In the genomic region with DNA sequence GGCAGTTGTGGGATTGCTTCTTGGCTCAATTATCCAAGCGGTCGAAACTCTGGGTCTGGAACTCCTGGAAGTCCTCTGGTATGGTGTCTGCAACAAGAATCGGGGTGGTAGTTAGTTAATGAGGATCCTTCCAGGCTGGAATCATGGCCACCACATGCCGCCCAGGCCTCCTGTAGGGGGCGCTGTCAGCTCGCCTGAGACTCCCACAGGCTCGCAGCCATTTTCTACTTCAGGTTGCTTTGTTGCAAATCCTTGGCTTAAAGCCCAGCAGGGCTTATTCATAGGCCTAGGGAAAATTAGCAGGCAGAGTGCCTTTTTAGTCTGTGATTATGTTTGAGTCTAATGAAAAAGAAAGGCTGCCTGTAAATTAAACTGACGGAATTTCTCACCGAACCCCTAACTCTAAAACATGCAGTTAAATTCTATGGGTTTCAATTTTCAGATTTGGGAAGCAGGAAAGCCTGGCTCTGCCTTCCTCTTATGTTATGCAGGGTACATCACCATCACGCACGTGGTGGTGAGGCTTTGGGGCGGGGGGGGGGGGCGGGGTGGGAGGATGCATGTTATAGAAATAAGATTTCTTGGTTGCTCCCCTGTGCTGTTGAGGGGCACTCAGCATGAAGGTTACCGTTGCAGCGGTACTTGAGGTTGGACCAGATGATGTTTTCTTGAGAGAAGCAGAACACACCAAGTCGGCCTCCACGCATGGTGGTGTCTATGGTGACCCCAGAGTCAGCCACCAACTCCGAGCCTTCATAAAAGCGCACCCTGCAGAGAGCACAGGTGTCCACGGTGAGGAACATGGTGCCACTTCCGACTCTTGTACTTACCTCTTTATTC, we compare ENCODE assay signal across 8 mouse cellular contexts. TPM values are rescaled to one million over a fixed set of nuclear protein-coding genes. Genes with fewer than 3 reads are reported as not detected.
DNase-seq lines count a peak whose midpoint lies in the region; ATAC-seq and TF ChIP-seq lines count a peak whose summit lies in the region.

No protein-coding gene starts in this region.

- TF ChIP-seq POLR2A in cortical plate, adult 2 months (IDR thresholded peaks at IDR 0.05; ENCODE audit: extremely low read depth, insufficient read depth, low read length) = no peak

- WGBS in kidney, embryonic 14.5 days = 68% methylated on average over 21 of the region's 21 CpGs
- WGBS in intestine, embryonic 15.5 days = 66% methylated on average over 21 of the region's 21 CpGs
- 55% methylated on average over 21 of the region's 21 CpGs for WGBS in midbrain, embryonic 13.5 days

- intact Hi-C loops in left cerebral cortex, postnatal 25 days (cut with DNase I) = loop anchor here (2.0 to 10.0 kb wide), 9 partner anchors 93 to 967 kb away; a partner anchor contains a TSS

- ATAC-seq in kidney, embryonic 14.5 days (ENCODE audit: low FRiP score, low TSS enrichment) = no peak
- ATAC-seq in intestine, embryonic 15.5 days = peak; percentile 78
- peak; percentile 79 for ATAC-seq in midbrain, embryonic 13.5 days

- H3K4me3 ChIP-seq in kidney, embryonic 14.5 days (ENCODE audit: low read length) = no peak overlapping the region
- H3K4me3 ChIP-seq in cortical plate, adult 2 months (ENCODE audit: insufficient read depth, low read length) = no peak overlapping the region
- H3K4me3 ChIP-seq in intestine, embryonic 15.5 days (replicated peaks) = no peak overlapping the region
- H3K4me3 ChIP-seq in midbrain, embryonic 13.5 days (replicated peaks) = no peak overlapping the region

- H3K4me2 ChIP-seq in kidney, embryonic 14.5 days (replicated peaks; ENCODE audit: low read depth, low read length) = no peak overlapping the region
- H3K4me2 ChIP-seq in intestine, embryonic 15.5 days (replicated peaks) = no peak overlapping the region
- H3K4me2 ChIP-seq in midbrain, embryonic 13.5 days (replicated peaks) = no peak overlapping the region

- TF ChIP-seq CTCF in cortical plate, adult 2 months (IDR thresholded peaks at IDR 0.05; ENCODE audit: extremely low read depth, insufficient read depth, low read length) = peak; percentile 87

- H3K27ac ChIP-seq in kidney, embryonic 14.5 days (ENCODE audit: low read depth, low read length) = no peak overlapping the region
- no peak overlapping the region for H3K27ac ChIP-seq in cortical plate, adult 2 months (ENCODE audit: insufficient read depth, low read length)
- no peak overlapping the region for H3K27ac ChIP-seq in intestine, embryonic 15.5 days
- peak overlapping the region; percentile 25; the same call in 1 of the 2 replicates for H3K27ac ChIP-seq in midbrain, embryonic 13.5 days

- H3K4me1 ChIP-seq in kidney, embryonic 14.5 days (ENCODE audit: control insufficient read depth, insufficient read depth, low read length) = no peaks in the 10 kb centered on the region
- H3K4me1 ChIP-seq in cortical plate, adult 2 months (ENCODE audit: control insufficient read depth, insufficient read depth, low read length) = peaks cover 2% of the 10 kb centered on the region; the same call in 1 of the 2 replicates
- no peaks in the 10 kb centered on the region for H3K4me1 ChIP-seq in intestine, embryonic 15.5 days (replicated peaks)
- no peaks in the 10 kb centered on the region for H3K4me1 ChIP-seq in midbrain, embryonic 13.5 days (replicated peaks)

- DNase-seq in kidney, adult 11 months = peak; percentile 50
- DNase-seq in gastrocnemius, postnatal 10 days = peak; percentile 92
- DNase-seq in left cerebral cortex, postnatal 25 days (ENCODE audit: low spot score in 2 of 2) = peak; percentile 94 to 98
- peak; percentile 51 for DNase-seq in splenic B cell, adult 2 months (ENCODE audit: low read depth, low spot score)

- no peaks in the 10 kb centered on the region for H3K9me3 ChIP-seq in kidney, embryonic 14.5 days (ENCODE audit: control insufficient read depth, low read length)
- no peaks in the 10 kb centered on the region for H3K9me3 ChIP-seq in intestine, embryonic 15.5 days
- H3K9me3 ChIP-seq in midbrain, embryonic 13.5 days = no peaks in the 10 kb centered on the region

- H3K27me3 ChIP-seq in kidney, embryonic 14.5 days (ENCODE audit: control insufficient read depth, insufficient read depth, low read length) = no peaks in the 10 kb centered on the region
- H3K27me3 ChIP-seq in intestine, embryonic 15.5 days (replicated peaks) = no peaks in the 10 kb centered on the region
- no peaks in the 10 kb centered on the region for H3K27me3 ChIP-seq in midbrain, embryonic 13.5 days
- H3K27me3 ChIP-seq in splenic B cell, adult 2 months (ENCODE audit: control insufficient read depth, insufficient read depth, low read length, poor library complexity, severe bottlenecking) = no peaks in the 10 kb centered on the region

- H3K36me3 ChIP-seq in kidney, embryonic 14.5 days (ENCODE audit: control insufficient read depth, insufficient read depth, low read length) = no peaks in the 10 kb centered on the region
- H3K36me3 ChIP-seq in intestine, embryonic 15.5 days = no peaks in the 10 kb centered on the region
- H3K36me3 ChIP-seq in midbrain, embryonic 13.5 days = no peaks in the 10 kb centered on the region
- H3K36me3 ChIP-seq in splenic B cell, adult 2 months (ENCODE audit: control insufficient read depth, insufficient read depth, low read length, poor library complexity, severe bottlenecking) = no peaks in the 10 kb centered on the region

- no peak overlapping the region for H3K9ac ChIP-seq in kidney, embryonic 14.5 days (ENCODE audit: low read depth, low read length)
- H3K9ac ChIP-seq in intestine, embryonic 15.5 days = no peak overlapping the region
- no peak overlapping the region for H3K9ac ChIP-seq in midbrain, embryonic 13.5 days (replicated peaks)

RNA-seq across cellular contexts. Expression of a gene that starts 42.7 kb away (rescaled TPM):
- 0.73 and 0.87 TPM in 2 replicates for polyA plus RNA-seq in kidney, embryonic 14.5 days (2014; fragmentation: Nextera tagmentation; extraction: Ambion mirVana)
- polyA plus RNA-seq in cortical plate, adult 2 months (2012; rRNA removed) = 10.4 and 11.2 TPM in 2 replicates
- 100 to 1,000 TPM; 129 to 131 TPM for total RNA-seq in gastrocnemius, postnatal 10 days (2021)
- 23.2 TPM in 2 replicates for polyA plus RNA-seq in intestine, embryonic 15.5 days (2015; fragmentation: Nextera tagmentation; extraction: Ambion mirVana)
- total RNA-seq in left cerebral cortex, postnatal 25 days (2021) = 1 to 10 TPM; 3.6 to 4.3 TPM
- 2.8 TPM in 2 replicates for polyA plus RNA-seq in midbrain, embryonic 13.5 days (2015; fragmentation: Nextera tagmentation; extraction: Ambion mirVana)
